Comparison of ENCODE assay signal across 17 mouse cellular contexts in the genomic region with DNA sequence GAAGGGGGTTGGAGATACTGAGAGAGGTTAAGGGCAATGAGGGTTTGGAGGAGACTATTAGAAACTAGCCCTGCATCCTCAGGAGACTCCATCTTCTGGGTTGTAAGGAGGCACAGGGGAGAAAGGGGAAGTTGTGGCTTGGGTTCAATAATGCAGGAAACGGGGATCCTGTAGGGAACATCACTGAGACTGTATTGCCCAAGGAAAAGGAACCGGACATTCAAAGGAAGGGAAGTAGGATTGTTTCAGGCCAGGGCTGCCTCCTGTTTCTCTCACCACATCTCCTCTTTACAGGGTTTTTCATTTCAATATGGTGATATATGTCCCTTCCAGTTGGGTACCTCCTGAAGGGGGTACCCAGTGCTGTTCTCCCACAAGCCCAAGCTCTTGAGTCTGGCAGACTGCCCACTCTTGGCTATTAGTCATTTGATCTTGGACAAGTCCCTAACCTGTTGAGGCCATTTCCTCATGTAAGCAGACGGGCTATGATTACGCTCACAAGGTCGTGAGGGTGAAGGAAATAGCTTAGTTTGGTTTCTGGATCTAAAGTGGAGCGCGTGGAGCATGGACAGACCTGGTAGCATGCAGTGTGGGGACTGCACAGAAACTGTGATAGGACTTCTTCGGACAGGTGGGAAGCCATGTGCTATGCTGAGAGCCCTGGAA.
A peak's percentile ranks its signal among the peaks of the same experiment; 100 is the strongest.
DNase-seq lines count a peak whose midpoint lies in the region; ATAC-seq and TF ChIP-seq lines count a peak whose summit lies in the region.
"Had no signal": no experiment of that assay in that cellular context is flagged by ENCODE, and none has a peak within 500 bp of the region (broad histone marks: within the 10 kb centered on the region; RNA-seq: fewer than 3 reads in every experiment).

No protein-coding gene starts in this region.

- no peak overlapping the region for H3K4me2 ChIP-seq in heart, embryonic 11.5 days
- H3K4me2 ChIP-seq in kidney, postnatal 0 days (ENCODE audit: low read length) = no peak overlapping the region
- H3K4me2 ChIP-seq: embryonic facial prominence, embryonic 13.5 days; forebrain, embryonic 13.5 days; limb, embryonic 12.5 days had no signal

- no peak for ATAC-seq in heart, embryonic 11.5 days (replicated peaks; ENCODE audit: insufficient number of reproducible peaks, low FRiP score, low TSS enrichment)
- ATAC-seq in kidney, postnatal 0 days (replicated peaks; ENCODE audit: low FRiP score, low read depth) = 0 out of 2 replicates have a peak, but pooled peaks have one; percentile 11
- ATAC-seq in frontal cortex, adult (ENCODE audit: low TSS enrichment) = no peak
- ATAC-seq: forebrain, embryonic 13.5 days; inflammation-experienced regulatory T-cells, adult 6 months; liver, postnatal 0 days; Patski had no signal

- no peaks in the 10 kb centered on the region for H3K79me2 ChIP-seq in heart, adult 2 months (replicated peaks; ENCODE audit: control insufficient read depth, insufficient read depth, low read length)

- H3K27ac ChIP-seq in heart, adult 2 months = peak overlapping the region; percentile 4
- no peak overlapping the region for H3K27ac ChIP-seq in heart, embryonic 11.5 days (ENCODE audit: low read depth, low read length)
- no peak overlapping the region for H3K27ac ChIP-seq in kidney, postnatal 0 days
- H3K27ac ChIP-seq: embryonic facial prominence, embryonic 13.5 days; forebrain, embryonic 13.5 days; limb, embryonic 12.5 days had no signal

- no peak for TF ChIP-seq POLR2A in heart, adult 2 months (IDR thresholded peaks at IDR 0.05; ENCODE audit: insufficient read depth, low read depth, low read length)

- TF ChIP-seq EP300 in heart, adult 2 months (IDR thresholded peaks at IDR 0.05; ENCODE audit: insufficient read depth, low read depth, low read length) = no peak

- no peaks in the 10 kb centered on the region for H3K27me3 ChIP-seq in heart, adult 2 months (ENCODE audit: control insufficient read depth, insufficient read depth, low read length)
- no peaks in the 10 kb centered on the region for H3K27me3 ChIP-seq in heart, embryonic 11.5 days (ENCODE audit: control insufficient read depth, insufficient read depth, low read length)
- H3K27me3 ChIP-seq in kidney, postnatal 0 days (ENCODE audit: insufficient read depth, low read length) = no peaks in the 10 kb centered on the region
- H3K27me3 ChIP-seq: embryonic facial prominence, embryonic 13.5 days; forebrain, embryonic 13.5 days; limb, embryonic 12.5 days; Patski had no signal

- H3K36me3 ChIP-seq in heart, adult 2 months (ENCODE audit: control insufficient read depth, insufficient read depth, low read length) = peaks cover 7% of the 10 kb centered on the region
- peaks cover 15% of the 10 kb centered on the region for H3K36me3 ChIP-seq in heart, embryonic 11.5 days (ENCODE audit: control insufficient read depth, insufficient read depth, low read length)
- peaks cover 49% of the 10 kb centered on the region for H3K36me3 ChIP-seq in kidney, postnatal 0 days (ENCODE audit: insufficient read depth, low read length)

- intact Hi-C loops in heart, adult 2 months (cut with DNase I) = loop anchor here (5.0 kb wide), 1 partner anchor 34 kb away; no protein-coding TSS in a partner anchor

- H3K9ac ChIP-seq in heart, adult 2 months (ENCODE audit: low read depth, low read length) = no peak overlapping the region
- H3K9ac ChIP-seq in heart, embryonic 11.5 days (ENCODE audit: low read depth, low read length) = no peak overlapping the region
- no peak overlapping the region for H3K9ac ChIP-seq in kidney, postnatal 0 days (ENCODE audit: low read depth, low read length)
- H3K9ac ChIP-seq: embryonic facial prominence, embryonic 13.5 days; forebrain, embryonic 13.5 days; limb, embryonic 12.5 days; liver, postnatal 0 days had no signal

- H3K9me3 ChIP-seq in heart, embryonic 11.5 days (replicated peaks; ENCODE audit: control insufficient read depth, low read length) = no peaks in the 10 kb centered on the region
- no peaks in the 10 kb centered on the region for H3K9me3 ChIP-seq in kidney, postnatal 0 days (replicated peaks; ENCODE audit: low read length)
- H3K9me3 ChIP-seq: embryonic facial prominence, embryonic 13.5 days; forebrain, embryonic 13.5 days; limb, embryonic 12.5 days had no signal

- no peak overlapping the region for H3K4me3 ChIP-seq in heart, adult 2 months
- H3K4me3 ChIP-seq in heart, embryonic 11.5 days (ENCODE audit: low read depth, low read length) = no peak overlapping the region
- no peak overlapping the region for H3K4me3 ChIP-seq in kidney, postnatal 0 days (replicated peaks; ENCODE audit: low read depth, low read length)
- H3K4me3 ChIP-seq: embryonic facial prominence, embryonic 13.5 days; forebrain, embryonic 13.5 days; limb, embryonic 12.5 days had no signal

- DNase-seq in heart, adult 2 months = no peak
- DNase-seq in urinary bladder, postnatal 14 days (ENCODE audit: low spot score) = peak; percentile 31
- DNase-seq in urinary bladder, postnatal 25 days (ENCODE audit: low spot score) = no peak
- no peak for DNase-seq in kidney, postnatal 0 days (ENCODE audit: low spot score)
- no peak for DNase-seq in left cerebral cortex, adult 8-10 months (ENCODE audit: low spot score in 2 of 2)
- no peak for DNase-seq in layer of hippocampus, adult 18-20 months (ENCODE audit: low spot score in 2 of 2)
- DNase-seq: cerebellum, adult 11 months; cerebellum, postnatal 36 days; liver, postnatal 0 days; spleen, adult 18-20 months had no signal

- H3K4me1 ChIP-seq in heart, adult 2 months (ENCODE audit: control insufficient read depth, insufficient read depth, low read length) = peaks cover 15% of the 10 kb centered on the region
- H3K4me1 ChIP-seq in heart, embryonic 11.5 days (ENCODE audit: control insufficient read depth, insufficient read depth, low read length) = peaks cover 4% of the 10 kb centered on the region
- H3K4me1 ChIP-seq in kidney, postnatal 0 days (replicated peaks; ENCODE audit: insufficient read depth, low read length) = 0 out of 2 replicates have a peak, but pooled peaks cover 4% of the 10 kb centered on the region

- TF ChIP-seq CTCF in heart, adult 2 months (IDR thresholded peaks at IDR 0.05) = no peak
- no peak for TF ChIP-seq CTCF in kidney, postnatal 0 days (IDR thresholded peaks at IDR 0.05; ENCODE audit: low read depth)

- WGBS in heart, adult 2 months = 48% methylated on average over 8 of the region's 8 CpGs
- WGBS in heart, embryonic 11.5 days (ENCODE audit: insufficient replicate concordance) = 77% methylated on average over 8 of the region's 8 CpGs
- 60% methylated on average over 8 of the region's 8 CpGs for whole genome bisulfite sequencing in kidney, postnatal 0 days
